Mouse (Mus musculus) heart, adult 9 months (tissue): ENCODE results near the gene Wdr59.
A peak's percentile ranks its signal among the peaks of the same experiment; 100 is the strongest.

Experiments used
- DNase-seq, 2 experiments: peaks; one replicate each; pipeline ENCODE4 v3.0.0; 2022; ENCODE audit warnings: low spot score in 2 of 2

Wdr59 gene

GRCm38 (mm10) chr8:111521713-111522429, at the start of gene Wdr59:
Gene Wdr59 (minus strand): TSS chr8:111522092.
- DNase-seq: peak; percentile 99

- DNase-seq: no peak
Measured at GRCm38 (mm10) chr8:111571661-111572060, 49.8 kb upstream of the Wdr59 start.

GRCm38 (mm10) chr8:111570432-111570831, 48.5 kb upstream of the Wdr59 start:
- no peak for DNase-seq

- no peak for DNase-seq
Measured at GRCm38 (mm10) chr8:111569926-111570325, 48.0 kb upstream of the Wdr59 start.

GRCm38 (mm10) chr8:111568029-111568428, 46.1 kb upstream of the Wdr59 start:
- DNase-seq: no peak

GRCm38 (mm10) chr8:111567571-111567970, 45.7 kb upstream of the Wdr59 start:
- DNase-seq: no peak

- DNase-seq: no peak
Measured at GRCm38 (mm10) chr8:111566326-111566725, 44.4 kb upstream of the Wdr59 start.

- no peak for DNase-seq
Measured at GRCm38 (mm10) chr8:111565784-111566191, 43.9 kb upstream of the Wdr59 start.

- DNase-seq: no peak
Measured at GRCm38 (mm10) chr8:111564093-111564492, 42.2 kb upstream of the Wdr59 start.

- DNase-seq: no peak
Measured at GRCm38 (mm10) chr8:111563687-111564086, 41.8 kb upstream of the Wdr59 start.

- no peak for DNase-seq
Measured at GRCm38 (mm10) chr8:111563075-111563474, 41.2 kb upstream of the Wdr59 start.

- no peak for DNase-seq
Measured at GRCm38 (mm10) chr8:111562274-111562803, 40.4 kb upstream of the Wdr59 start.

- peak; percentile 31 to 39 for DNase-seq
Measured at GRCm38 (mm10) chr8:111561824-111562223, 39.9 kb upstream of the Wdr59 start.

- DNase-seq: no peak
Measured at GRCm38 (mm10) chr8:111551511-111552130, 29.7 kb upstream of the Wdr59 start.

- DNase-seq: peak; percentile 63 to 75
Measured at GRCm38 (mm10) chr8:111550002-111550870, 28.3 kb upstream of the Wdr59 start.

GRCm38 (mm10) chr8:111548201-111548600, 26.3 kb upstream of the Wdr59 start:
- DNase-seq: no peak

GRCm38 (mm10) chr8:111547144-111547543, 25.3 kb upstream of the Wdr59 start:
- no peak for DNase-seq

- no peak for DNase-seq
Measured at GRCm38 (mm10) chr8:111545406-111546156, 23.7 kb upstream of the Wdr59 start.

- peak; percentile 12 to 30 for DNase-seq
Measured at GRCm38 (mm10) chr8:111543712-111544380, 22.0 kb upstream of the Wdr59 start.

- DNase-seq: peak; percentile 38 to 43
Measured at GRCm38 (mm10) chr8:111539422-111540076, 17.7 kb upstream of the Wdr59 start.
